Mouse (Mus musculus) ovary, adult 18-20 months (tissue): ENCODE measurements around the gene B4galt4.

Experiments used
- DNase-seq: peaks from one replicate; pipeline ENCODE4 v3.0.0; 2022; ENCODE audit warnings: low spot score, mixed read lengths

The B4galt4 gene

DNA sequence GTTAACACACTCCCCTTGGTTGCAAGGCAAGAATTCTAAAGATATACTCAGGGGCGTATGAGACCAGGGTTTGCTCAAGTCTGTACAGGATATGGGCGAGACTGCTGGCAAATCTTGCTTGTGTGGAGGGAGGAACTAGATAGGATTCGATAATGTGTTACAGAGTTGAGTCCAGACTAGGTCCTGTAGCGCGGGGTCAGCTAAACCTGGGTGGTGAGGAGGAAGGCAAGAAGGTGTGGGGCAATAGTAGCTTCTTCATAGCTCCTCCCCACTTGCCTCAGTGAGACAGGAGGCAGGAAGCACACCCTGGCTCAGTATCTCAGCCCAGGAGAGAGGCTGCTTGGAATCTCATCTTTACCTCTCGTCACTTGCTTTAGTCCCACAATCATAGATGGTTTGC lies 12.9 kb upstream of the B4galt4 start:
- DNase-seq: no peak

DNA sequence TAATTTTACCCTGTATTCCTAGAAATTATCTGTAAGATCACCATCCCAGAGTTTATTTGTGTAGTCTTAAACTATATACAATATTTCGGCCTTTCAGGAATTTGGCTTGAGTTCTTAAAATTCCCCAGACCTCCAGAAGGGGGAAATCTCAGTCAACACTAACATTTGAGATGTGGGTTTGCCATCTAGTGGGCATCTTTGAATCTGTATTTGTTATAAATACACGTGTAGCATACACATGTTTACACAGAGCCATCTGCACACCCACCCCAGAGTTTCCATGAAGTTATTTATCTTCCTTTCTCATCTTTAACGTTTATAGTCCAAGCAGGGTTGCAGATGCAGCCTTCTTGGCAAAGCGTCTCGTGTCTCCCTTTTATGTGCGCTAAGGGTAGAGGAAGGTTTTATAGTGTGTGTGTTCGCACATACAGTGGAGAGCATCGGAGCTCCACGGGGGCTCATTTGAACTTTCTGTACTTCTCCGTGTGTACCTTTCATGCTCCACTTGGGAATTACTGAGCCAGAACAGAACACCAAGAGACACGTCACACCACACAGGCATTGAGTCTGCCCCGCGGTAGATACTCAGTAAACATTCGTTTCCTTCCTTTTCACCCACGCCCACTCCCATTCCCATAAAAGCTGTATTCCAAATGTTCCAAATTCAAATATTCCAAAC lies 12.3 kb upstream of the B4galt4 start:
- DNase-seq: no peak

DNA sequence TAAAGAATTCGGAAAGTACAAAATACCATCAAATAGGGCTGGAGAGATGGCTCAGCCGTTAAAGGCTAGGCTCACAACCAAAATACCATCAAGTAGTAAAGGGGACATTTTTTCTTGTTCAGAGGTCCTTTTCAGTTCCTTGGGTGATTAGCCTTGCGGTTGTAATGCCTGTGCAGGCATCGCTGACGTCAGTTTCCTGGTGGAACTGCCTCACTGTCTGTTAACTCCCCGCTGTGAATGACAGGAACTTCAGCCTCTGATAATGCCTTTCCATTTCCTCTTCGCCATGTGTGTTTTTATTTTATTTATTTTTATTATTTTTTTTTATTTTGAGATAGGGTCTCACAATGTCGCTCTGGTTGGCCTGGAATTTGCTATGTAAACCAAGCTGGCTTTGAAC lies 11.1 kb upstream of the B4galt4 start:
- DNase-seq: no peak

DNA sequence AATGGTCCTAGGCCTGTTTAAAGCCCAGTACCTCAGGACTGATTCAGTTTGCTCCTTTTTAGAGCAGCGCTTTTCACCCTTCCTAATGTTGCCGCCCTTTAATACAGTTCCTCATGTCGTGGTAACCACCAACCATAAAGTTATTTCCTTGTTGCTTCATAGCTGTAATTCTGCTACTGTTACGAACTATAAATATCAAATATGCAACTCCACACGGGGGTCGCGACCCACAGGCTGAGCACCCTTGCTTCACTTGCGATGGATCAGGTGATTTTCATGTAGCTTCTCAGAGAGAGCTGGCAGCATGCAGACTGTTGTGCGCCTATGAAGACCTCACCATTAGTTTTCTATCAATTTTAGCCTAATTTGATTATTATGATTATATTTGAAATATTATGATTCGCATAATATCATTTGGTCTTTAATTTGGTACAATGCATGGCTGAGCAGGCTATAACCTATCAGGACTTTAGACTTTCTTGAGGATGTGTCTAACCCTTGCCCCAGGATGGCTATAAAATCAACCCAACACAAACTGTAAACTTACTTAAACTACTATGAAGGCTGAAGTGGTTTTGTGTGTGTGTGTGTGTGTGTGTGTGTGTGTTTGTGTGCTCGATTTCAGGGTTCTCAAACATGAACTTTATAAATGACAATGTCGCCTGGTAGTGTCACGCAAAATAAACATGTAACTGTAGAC lies 710 bp upstream of the B4galt4 start:
- DNase-seq: no peak

DNA sequence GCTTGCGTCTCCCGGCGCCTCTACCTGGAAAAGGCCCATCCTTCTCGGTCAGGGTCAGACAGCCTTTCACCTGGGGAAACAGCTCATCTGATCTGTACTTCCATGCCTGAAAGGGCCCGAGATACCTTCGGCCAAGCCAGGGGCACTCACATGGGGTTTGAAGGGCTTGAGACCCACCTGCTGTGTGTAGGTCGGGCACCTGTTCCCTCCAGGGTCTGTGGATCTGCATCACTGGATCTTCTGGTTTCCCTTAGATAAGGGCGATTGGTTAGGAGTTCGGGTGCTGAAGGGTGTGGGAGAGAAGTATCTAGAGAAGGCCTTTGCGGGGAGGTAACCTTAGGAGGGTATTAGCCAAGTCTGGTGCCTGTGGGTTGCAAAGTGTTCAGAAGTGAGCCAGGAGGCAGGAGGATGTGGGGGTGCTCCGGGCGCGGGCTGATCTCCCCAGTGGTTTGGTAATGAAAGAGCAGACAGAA lies 631 bp downstream of the B4galt4 start:
- no peak for DNase-seq

DNA sequence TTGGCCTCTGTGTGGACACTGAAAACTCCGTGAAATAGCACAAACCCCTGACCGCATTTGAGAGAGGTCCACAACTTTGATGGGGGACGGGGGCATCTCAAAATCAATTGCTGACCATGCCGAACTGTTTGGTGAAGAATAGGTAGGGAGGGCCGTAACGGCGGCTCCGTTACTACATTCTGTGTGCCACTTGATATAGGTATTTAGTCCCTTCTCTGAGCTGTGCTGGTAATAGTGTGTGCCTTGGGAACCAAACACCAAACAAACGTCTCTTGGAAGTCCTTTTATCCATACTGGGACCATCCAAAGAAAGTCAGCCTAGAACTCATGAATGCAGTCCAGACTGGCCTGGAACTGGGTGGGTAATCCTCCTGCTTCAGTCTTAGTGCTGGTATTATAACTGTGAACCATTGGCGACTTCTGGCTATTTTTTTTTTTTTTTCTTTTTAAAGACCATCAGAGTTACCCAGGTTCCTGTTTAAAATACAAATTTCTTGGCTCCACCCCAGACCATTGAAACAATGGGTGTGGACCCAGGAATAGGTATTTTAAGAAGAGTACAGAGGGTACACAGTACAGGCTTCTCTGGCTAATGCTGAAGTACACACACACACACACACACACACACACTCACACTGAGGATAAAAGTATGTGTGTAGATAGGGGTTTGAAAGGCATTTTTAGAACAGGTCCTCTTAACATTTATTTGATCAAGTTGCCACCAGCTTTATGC lies 2.0 kb downstream of the B4galt4 start:
- DNase-seq: no peak

DNA sequence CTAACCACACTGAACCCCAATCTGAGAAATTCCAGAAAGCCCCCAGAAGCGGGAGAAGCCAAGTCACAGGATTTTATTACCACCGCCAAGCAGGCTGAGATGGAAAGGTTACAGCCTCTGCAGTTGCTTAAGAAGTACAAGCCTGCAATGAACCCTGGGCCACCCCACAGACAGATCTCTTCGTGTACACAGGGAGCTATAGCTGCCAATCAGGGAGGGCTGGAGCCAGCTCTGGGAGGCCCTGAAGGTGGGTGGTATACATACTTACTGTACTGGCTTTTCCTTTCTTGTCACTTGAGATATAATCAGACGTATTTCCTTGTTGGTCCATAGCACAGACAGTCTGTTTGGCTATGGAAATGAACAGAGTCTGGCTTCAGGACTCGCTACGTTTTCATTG lies 8.7 kb downstream of the B4galt4 start:
- no peak for DNase-seq

DNA sequence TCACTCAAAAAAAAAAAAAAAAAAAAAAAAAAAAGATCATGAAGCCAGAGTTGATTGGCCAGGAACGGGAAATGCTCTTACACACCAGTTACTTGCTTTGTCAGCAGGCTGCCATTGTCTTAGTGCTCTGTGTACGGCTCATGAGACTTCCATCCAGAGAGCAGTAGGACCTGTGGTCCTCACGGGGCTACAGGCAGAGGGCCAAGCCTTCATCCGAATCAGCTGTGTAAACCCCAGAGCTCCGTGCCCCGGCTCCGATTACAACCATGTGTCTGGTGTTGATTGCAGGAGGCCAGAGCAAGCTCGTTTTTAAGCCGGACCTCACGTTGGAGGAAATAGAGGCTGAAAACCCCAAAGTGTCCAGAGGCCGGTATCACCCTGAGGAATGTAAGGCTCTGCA lies 11.6 kb downstream of the B4galt4 start:
- DNase-seq: no peak

DNA sequence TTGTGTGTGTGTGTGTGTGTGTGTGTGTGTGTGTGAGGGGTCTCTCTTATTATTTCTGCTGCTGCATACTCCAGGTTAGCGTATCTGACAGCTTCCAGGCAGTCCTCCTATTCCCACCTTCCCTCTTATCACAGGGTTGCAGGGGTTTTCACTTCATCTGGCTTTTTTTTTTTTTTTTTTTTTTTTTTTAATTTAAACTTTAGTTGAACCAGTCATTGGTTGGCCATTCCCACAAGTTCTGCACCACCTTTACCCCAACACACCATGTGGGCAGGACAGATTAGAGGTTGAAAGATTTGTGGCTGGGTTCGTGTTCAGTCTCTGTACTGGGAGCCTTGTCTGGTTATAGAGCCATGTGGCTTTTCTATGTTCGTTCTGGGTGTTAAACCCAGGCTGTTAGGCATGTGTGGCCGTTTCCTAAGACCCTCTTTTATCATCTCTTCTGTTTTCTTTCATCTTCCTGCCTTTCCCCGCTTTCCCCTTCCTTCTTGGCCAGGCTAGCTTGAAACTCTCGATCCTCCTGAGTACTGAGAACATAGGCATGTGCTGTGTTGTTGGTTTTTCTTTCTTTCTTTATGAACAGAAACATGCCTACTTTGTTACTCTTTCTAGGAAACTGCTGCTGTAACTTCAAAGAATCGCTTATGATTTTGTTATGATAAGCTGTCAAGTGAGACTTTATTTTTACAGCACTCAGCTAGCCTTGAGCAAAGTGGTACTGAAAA lies 13.6 kb downstream of the B4galt4 start:
- no peak for DNase-seq

DNA sequence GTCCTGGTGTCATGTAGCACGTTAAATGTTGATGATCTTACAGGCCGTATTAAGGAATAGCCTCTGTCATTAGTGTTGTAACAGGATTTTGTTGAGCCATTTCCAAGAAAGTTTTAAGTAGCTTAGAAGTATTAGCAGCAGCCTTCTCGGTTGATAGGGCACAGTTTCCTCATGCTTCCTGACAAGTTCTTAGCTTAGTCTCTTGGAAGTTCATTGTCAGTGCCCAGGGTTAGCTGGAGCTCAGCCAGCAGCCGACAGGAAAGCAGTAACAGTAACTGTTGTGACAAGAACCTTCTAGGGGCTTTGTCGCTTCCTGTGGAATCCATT lies 14.1 kb downstream of the B4galt4 start:
- no peak for DNase-seq

DNA sequence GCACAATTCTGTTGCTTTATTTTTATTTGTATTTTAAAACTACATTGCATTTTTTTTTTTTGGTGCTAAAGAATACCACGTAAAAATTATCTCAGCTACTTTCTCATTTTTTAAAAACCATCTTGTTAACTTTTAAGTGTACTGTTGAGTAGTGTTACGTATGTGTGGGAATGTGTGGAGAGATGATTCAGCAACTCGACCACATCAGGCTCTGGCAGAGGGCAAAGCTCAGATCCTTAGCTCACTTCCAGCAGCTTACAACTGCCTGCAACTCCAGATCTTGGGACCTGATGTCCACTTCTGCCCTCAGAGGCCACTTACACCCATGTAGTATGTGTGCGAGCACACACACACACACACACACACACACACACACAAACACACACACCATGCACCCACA lies 14.5 kb downstream of the B4galt4 start:
- DNase-seq: no peak

DNA sequence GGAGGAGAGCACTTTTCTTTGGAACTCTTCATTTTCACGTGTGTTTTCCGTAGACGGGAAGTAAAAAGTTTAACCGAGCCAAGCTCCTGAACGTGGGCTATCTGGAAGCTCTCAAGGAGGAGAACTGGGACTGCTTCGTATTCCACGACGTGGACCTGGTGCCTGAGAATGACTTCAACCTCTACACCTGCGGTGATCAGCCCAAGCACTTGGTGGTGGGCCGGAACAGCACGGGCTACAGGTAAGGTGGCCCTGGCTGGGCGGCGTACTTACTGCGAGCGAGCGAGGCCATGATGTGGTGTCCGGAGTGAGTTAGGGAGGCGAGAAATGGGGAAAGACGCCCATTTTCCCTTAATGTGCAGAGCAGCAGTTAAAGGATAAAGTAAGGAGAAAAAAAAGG lies 15.6 kb downstream of the B4galt4 start:
- DNase-seq: no peak

DNA sequence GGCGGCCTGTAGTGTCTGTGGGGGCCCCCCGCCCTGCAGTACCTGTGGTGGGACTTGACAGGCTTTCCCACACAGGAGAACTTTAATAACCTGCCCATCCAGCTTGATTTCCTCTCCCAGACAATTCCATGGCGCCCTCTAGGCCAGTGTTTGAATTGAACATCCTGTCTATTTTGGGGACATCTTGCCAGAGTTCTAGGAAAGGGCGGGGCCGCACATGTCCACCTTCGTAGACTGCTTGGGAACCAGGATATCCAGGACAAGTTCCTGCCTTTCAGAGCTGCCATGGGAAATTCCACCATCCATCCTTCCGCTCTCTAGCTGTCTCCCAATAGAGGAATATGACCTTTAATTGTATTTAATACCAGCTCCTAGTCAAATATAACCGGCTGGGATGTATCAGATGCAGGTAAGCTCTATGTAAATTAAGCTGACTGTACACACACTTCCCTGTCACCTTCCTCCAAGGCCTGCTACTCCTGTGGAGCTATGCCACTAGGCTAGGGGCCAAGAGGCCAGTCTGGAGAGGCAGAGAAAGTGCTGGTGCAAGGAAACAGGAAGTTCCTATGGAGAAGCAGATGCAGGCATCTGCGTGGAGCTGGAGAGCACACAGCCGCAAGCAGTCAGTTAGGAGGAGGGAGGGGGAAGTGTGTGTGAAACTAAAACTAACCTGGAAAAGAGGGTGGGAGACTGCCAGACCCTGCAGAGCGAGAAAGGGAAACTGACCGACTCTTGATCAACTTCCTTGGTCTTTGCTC lies 16.2 kb downstream of the B4galt4 start:
- DNase-seq: no peak

DNA sequence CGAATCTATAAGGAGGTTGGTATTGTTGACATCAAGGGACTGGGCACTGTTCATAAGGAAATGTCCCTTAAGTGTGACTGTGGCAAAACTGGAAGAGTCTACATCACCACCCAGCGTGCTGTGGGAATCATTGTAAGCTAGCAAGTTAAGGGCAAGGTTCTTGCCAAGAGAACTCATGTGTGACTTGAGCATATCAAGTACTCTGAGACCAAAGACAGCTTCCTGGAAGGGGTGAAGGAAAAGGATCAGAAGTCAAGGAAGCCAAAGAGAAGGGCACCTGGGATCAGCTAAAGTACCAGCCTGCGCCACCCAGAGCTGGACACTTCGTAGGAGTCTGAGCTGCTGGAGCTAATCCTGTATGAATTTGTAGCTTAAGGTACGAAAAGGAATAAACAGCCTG lies 18.2 kb downstream of the B4galt4 start:
- DNase-seq: no peak

DNA sequence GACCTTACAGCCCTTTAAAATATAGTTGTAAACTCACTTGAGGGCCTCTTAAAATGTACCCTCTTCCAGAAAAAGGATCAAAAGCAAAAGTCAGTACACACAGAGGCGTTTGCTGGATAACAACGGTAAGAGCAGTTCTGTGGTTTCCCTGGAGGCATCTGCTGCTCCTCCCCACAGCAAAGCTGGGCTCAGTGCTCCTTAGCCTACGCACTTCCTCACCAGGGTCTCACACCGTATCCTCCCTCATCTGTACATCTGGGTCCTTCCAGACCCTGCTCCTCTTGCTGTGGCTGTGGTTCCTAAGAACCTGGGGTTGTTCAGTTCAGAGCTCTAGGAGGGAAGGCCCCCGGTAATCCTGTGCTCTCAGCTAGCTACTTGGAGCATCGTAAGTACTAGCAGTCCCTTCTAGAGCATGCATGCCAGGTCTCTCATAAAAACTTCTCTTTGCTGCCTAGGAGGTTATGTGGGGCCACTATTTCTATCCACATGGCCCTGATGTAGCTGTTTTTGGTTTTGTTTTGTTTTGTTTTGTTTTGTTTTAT lies 18.8 kb downstream of the B4galt4 start:
- no peak for DNase-seq

DNA sequence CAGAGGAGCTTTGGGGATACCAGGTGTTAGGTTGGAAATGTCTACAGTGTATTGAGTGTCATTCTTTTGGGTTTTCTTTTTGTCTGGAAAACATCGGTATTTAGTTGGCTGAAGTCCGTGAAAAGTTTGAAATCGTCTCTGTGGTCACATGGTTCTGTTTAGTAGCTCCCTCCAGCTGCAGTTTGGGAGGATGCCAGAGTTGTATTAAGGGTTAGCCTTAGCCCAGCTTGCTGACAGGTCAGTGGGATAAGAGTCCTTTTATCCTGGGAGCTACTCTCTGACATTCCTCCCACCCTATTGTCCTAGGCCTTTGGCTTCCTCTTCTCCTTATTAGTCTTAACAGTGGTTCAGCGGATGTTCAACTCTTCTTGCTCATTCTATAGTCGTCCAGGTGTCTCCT lies 19.9 kb downstream of the B4galt4 start:
- no peak for DNase-seq

DNA sequence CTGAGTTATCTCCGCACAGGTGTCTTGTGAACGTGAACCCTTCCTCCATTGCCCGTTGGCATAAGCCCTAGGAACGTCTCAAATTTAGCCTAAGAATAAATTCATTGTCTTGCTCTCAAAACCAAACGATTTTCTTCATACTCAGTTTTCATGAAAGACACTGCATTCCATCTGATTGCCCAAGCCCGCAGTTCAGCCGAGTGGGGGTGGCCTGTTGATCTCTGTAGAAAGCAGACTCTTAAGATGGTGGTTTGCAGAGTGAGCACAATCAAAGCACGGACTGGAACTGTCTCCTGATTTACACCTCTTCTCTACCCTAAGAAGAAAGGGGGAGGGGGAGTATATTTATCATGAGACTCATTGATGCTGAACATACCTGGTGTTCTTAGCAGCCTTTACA lies 20.3 kb downstream of the B4galt4 start:
- no peak for DNase-seq

DNA sequence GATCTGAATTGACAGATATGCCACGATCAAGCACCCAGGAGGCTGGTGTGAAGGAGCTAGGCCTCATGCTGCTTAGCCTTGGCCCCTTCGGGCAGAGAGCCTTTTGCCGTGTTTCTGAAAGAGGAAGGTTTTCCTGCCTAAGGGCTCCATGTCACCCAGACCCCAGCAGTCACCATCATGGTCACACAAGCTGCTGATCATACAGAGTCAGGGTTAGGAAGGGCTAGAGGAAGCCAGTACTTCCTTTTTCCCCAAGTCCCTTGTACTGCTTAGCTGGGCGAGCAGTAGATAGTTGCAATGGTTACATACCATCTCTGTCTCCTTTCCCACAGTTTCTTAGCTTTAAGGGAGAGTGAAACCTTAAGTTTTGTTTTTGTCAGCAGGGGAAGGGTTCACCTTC lies 21.4 kb downstream of the B4galt4 start:
- no peak for DNase-seq

DNA sequence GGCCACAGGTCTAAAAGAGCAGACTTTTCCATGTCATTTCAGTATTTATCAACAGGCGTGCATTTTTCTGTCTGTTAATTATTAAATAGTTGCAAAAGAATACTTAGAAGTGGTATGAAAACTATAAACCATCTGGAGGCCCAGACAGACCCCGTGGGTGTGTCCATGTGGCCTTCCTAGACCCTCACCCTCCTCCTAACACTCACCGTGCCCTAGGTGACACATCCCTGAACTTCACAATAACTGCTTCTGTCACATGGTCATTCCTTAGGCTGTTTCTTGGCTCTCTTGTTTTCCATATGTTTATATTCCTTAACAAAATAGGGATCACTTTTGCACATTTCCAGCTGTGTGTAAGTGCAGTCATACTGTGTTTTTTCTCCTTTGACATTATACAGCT lies 24.6 kb downstream of the B4galt4 start:
- no peak for DNase-seq

DNA sequence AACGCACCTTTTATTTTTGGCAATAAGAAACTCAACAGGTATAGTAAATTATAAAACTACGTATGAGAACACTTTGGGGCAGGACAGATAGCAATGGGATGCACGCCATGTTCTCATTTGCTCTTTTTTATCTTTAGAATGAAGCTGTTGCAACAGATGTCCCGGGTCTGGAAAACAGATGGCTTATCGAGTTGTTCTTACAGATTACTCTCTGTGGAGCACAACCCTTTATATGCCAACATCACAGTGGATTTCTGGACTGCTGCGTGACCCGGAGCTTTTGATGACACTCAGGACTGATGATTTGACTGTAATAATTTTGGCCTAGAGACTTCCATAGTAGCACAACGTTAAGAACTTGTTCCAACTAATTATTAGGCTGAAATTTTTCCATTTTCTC lies 25.7 kb downstream of the B4galt4 start:
- DNase-seq: no peak

DNA sequence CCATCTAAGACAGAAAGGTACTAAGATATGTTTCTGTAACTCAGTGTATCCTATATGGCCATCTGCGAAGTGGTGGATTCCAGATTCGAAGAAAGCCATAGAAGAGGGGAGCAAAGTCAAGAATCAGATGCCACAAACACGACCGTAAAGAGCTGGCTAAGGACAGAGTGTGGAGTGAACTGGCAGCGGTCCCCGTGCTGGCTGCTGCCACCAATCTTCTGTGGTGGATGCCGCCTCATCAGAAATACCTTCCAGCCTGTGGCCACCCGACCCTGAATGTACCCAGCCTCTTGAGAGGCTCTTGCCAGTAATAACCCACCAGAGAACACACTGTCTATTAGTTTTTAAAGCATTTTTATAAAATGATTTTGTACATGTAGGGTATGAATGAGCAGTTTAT lies 26.3 kb downstream of the B4galt4 start:
- DNase-seq: no peak

DNA sequence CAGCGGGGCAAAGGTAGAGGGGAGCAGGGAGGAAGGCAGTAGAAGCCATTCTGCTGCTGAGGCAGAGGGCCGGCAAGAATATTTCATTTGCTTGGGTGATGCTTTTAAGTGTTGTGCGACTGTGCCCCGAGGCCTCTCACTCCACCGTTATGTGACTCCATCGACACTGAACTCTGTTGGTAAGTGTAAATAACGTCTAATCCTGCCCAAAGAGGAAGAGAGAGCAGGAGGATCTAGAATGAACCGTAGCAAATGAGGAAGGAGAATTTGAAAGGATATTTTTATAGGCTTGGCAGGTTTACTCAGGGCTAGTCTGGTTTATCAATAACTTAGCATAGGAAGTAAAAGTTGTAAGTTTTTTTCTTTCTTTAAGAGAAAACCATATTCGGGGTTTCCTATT lies 27.5 kb downstream of the B4galt4 start:
- DNase-seq: no peak
